Comparison of ENCODE assay signal across 10 mouse cellular contexts in genomic region chr3:121584736-121585151, GRCm38 (mm10). TPM values are rescaled to one million over a fixed set of nuclear protein-coding genes. Genes with fewer than 3 reads are reported as not detected.
DNase-seq lines count a peak whose midpoint lies in the region; ATAC-seq and TF ChIP-seq lines count a peak whose summit lies in the region.
"Had no signal": no experiment of that assay in that cellular context is flagged by ENCODE, and none has a peak within 500 bp of the region (broad histone marks: within the 10 kb centered on the region; RNA-seq: fewer than 3 reads in every experiment).

No protein-coding gene starts in this region.

- DNase-seq in heart, adult 9 months (ENCODE audit: low spot score in 2 of 2) = peak; percentile 31 to 60
- DNase-seq in heart, embryonic 10.5 days (ENCODE audit: low spot score) = no peak
- DNase-seq in adipocyte (ENCODE audit: low spot score) = peak; percentile 76
- peak; percentile 63 for DNase-seq in gastrocnemius, postnatal 14 days
- DNase-seq in ovary, postnatal 36 days (ENCODE audit: low spot score) = peak; percentile 47
- no peak for DNase-seq in thymus, adult 2 months
- DNase-seq: liver; thymus, postnatal 25 days had no signal

- no peak overlapping the region for H3K4me2 ChIP-seq in forebrain, embryonic 16.5 days (ENCODE audit: low read length)
- H3K4me2 ChIP-seq in liver, embryonic 12.5 days = no peak overlapping the region

- no peak overlapping the region for H3K9ac ChIP-seq in forebrain, embryonic 16.5 days (replicated peaks; ENCODE audit: low read depth, low read length)
- no peak overlapping the region for H3K9ac ChIP-seq in liver, embryonic 12.5 days

- no peaks in the 10 kb centered on the region for H3K9me3 ChIP-seq in heart, embryonic 10.5 days
- no peaks in the 10 kb centered on the region for H3K9me3 ChIP-seq in forebrain, embryonic 16.5 days (ENCODE audit: control insufficient read depth, low read length)
- H3K9me3 ChIP-seq in liver, embryonic 12.5 days (replicated peaks) = no peaks in the 10 kb centered on the region

- ATAC-seq in forebrain, embryonic 16.5 days = no peak
- no peak for ATAC-seq in liver, embryonic 12.5 days

- TF ChIP-seq CTCF in thymus, adult 2 months (IDR thresholded peaks at IDR 0.05; ENCODE audit: borderline replicate concordance, control insufficient read depth, extremely low read depth, insufficient read depth, low read length, poor library complexity) = no peak

- H3K4me3 ChIP-seq in heart, embryonic 10.5 days = no peak overlapping the region
- H3K4me3 ChIP-seq in forebrain, embryonic 16.5 days (replicated peaks; ENCODE audit: low read length) = no peak overlapping the region
- no peak overlapping the region for H3K4me3 ChIP-seq in liver, embryonic 12.5 days
- no peak overlapping the region for H3K4me3 ChIP-seq in thymus, adult 2 months (ENCODE audit: control insufficient read depth, insufficient read depth, low read length)

- intact Hi-C loops in gastrocnemius, postnatal 14 days (cut with DNase I; ENCODE audit: low total_unique reads) = no loop called here

- TF ChIP-seq POLR2A in thymus, adult 2 months (IDR thresholded peaks at IDR 0.05; ENCODE audit: control insufficient read depth, extremely low read depth, insufficient read depth, low read length, poor library complexity) = no peak

- no peak overlapping the region for H3K27ac ChIP-seq in heart, embryonic 10.5 days
- H3K27ac ChIP-seq in forebrain, embryonic 16.5 days (ENCODE audit: low read length) = no peak overlapping the region
- no peak overlapping the region for H3K27ac ChIP-seq in liver, embryonic 12.5 days
- no peak overlapping the region for H3K27ac ChIP-seq in thymus, adult 2 months (ENCODE audit: control insufficient read depth, insufficient read depth, low read length)

- no peaks in the 10 kb centered on the region for H3K27me3 ChIP-seq in heart, embryonic 10.5 days (ENCODE audit: insufficient read depth, poor library complexity, severe bottlenecking)
- H3K27me3 ChIP-seq in forebrain, embryonic 16.5 days (replicated peaks; ENCODE audit: control insufficient read depth, insufficient read depth, low read length) = no peaks in the 10 kb centered on the region
- no peaks in the 10 kb centered on the region; the same call in 1 of the 2 replicates for H3K27me3 ChIP-seq in liver, embryonic 12.5 days (replicated peaks)
- H3K27me3 ChIP-seq in thymus, adult 2 months (ENCODE audit: control insufficient read depth, insufficient read depth, low read length) = no peaks in the 10 kb centered on the region

- H3K4me1 ChIP-seq in heart, embryonic 10.5 days = peaks cover 27% of the 10 kb centered on the region
- no peaks in the 10 kb centered on the region for H3K4me1 ChIP-seq in forebrain, embryonic 16.5 days (replicated peaks; ENCODE audit: control insufficient read depth, insufficient read depth, low read length)
- H3K4me1 ChIP-seq in liver, embryonic 12.5 days = no peaks in the 10 kb centered on the region
- no peaks in the 10 kb centered on the region for H3K4me1 ChIP-seq in thymus, adult 2 months (replicated peaks; ENCODE audit: control insufficient read depth, insufficient read depth, low read length)

- WGBS in heart, embryonic 10.5 days = 74% methylated on average over 5 of the region's 5 CpGs
- WGBS in forebrain, embryonic 16.5 days = 86% methylated on average over 5 of the region's 5 CpGs
- 63% methylated on average over 5 of the region's 5 CpGs for WGBS in liver, embryonic 12.5 days (ENCODE audit: insufficient replicate concordance)
- WGBS in thymus, adult 2 months = 94% methylated on average over 5 of the region's 5 CpGs

- no peaks in the 10 kb centered on the region for H3K36me3 ChIP-seq in heart, embryonic 10.5 days
- H3K36me3 ChIP-seq in forebrain, embryonic 16.5 days (ENCODE audit: control insufficient read depth, insufficient read depth) = no peaks in the 10 kb centered on the region
- no peaks in the 10 kb centered on the region for H3K36me3 ChIP-seq in liver, embryonic 12.5 days
- H3K36me3 ChIP-seq in thymus, adult 2 months (ENCODE audit: control insufficient read depth, insufficient read depth, low read length) = no peaks in the 10 kb centered on the region

RNA-seq across cellular contexts. Expression of gene Slc44a3, which starts 52.5 kb away (rescaled TPM):
- polyA plus RNA-seq in heart, embryonic 10.5 days (2016; fragmentation: Nextera tagmentation; extraction: Ambion mirVana) = 1.1 and 1.3 TPM in 2 replicates
- total RNA-seq in gastrocnemius, postnatal 14 days (2021) = under 1 TPM in 1 of 2 experiments, not detected in 1; 0.16 TPM
- 0.37 and 0.98 TPM in 2 replicates for polyA plus RNA-seq in forebrain, embryonic 16.5 days (2015; fragmentation: Nextera tagmentation; extraction: Ambion mirVana)
- 3.7 and 3.9 TPM in 2 replicates for polyA plus RNA-seq in liver, embryonic 12.5 days (2016; fragmentation: Nextera tagmentation; extraction: Ambion mirVana)
- 0.69 and 0.82 TPM in 2 replicates for polyA plus RNA-seq in thymus, adult 2 months (2012; rRNA removed)

Comparison
In these comparisons a context has a peak if more than half of its experiments do, and no peak if none do; other contexts are left out.
1. DNase-seq: peak in heart, adult 9 months (2 of 2), adipocyte (single experiment), gastrocnemius, postnatal 14 days (single experiment) and ovary, postnatal 36 days (single experiment); none in heart, embryonic 10.5 days (single experiment) and thymus, adult 2 months (single experiment).